Mouse (Mus musculus) liver, embryonic 15.5 days (tissue): ENCODE results near the gene Zc3h7b. TPM values are rescaled to one million over a fixed set of nuclear protein-coding genes. Genes with fewer than 3 reads are reported as not detected.
A peak's percentile ranks its signal among the peaks of the same experiment; 100 is the strongest.

ENCODE experiments used
- ATAC-seq: fragments of 200-750 bp; cut with Nextera tagmentation; 2 replicates; pipeline ENCODE4 v1.8.0; 2017; ENCODE audit warnings: moderate number of reproducible peaks, mild to moderate bottlenecking, moderate library complexity; ENCODE audit not compliant: insufficient read depth
- H3K27ac ChIP-seq: fragments of 300-500 bp; sonication (generic); replicated peaks from 2 replicates; pipeline ENCODE4 v1.5.1; 2015; ENCODE audit warnings: mild to moderate bottlenecking, inconsistent platforms
- H3K27me3 ChIP-seq: fragments of 300-500 bp; sonication (generic); 2 replicates; pipeline ENCODE4 v1.6.1; 2015; ENCODE audit warnings: mild to moderate bottlenecking, inconsistent platforms
- H3K36me3 ChIP-seq: fragments of 300-500 bp; sonication (generic); replicated peaks from 2 replicates; pipeline ENCODE4 v1.6.1; 2015; ENCODE audit warnings: moderate library complexity, mild to moderate bottlenecking, inconsistent platforms
- H3K4me1 ChIP-seq: fragments of 300-500 bp; sonication (generic); replicated peaks from 2 replicates; pipeline ENCODE4 v1.6.1; 2015; ENCODE audit warnings: inconsistent platforms
- H3K4me2 ChIP-seq: fragments of 300-500 bp; sonication (generic); 2 replicates; pipeline ENCODE4 v1.6.1; 2015; ENCODE audit warnings: moderate library complexity, mild to moderate bottlenecking, inconsistent platforms
- H3K4me3 ChIP-seq: fragments of 300-500 bp; sonication (generic); replicated peaks from 2 replicates; pipeline ENCODE4 v1.5.1; 2015; ENCODE audit warnings: mild to moderate bottlenecking, inconsistent platforms
- H3K9ac ChIP-seq: fragments of 300-500 bp; sonication (generic); 2 replicates; pipeline ENCODE4 v1.6.1; 2015; ENCODE audit warnings: moderate library complexity, mild to moderate bottlenecking, inconsistent platforms
- H3K9me3 ChIP-seq: fragments of 300-500 bp; sonication (generic); replicated peaks from 2 replicates; pipeline ENCODE4 v1.6.1; 2016; ENCODE audit warnings: inconsistent platforms
- WGBS: fragments of 180-500 bp; shearing (Covaris S2); methylation state at CpG from one replicate; pipeline ENCODE4 v1.1.7; 2015; ENCODE audit warnings: mixed read lengths; ENCODE audit not compliant: insufficient replicate concordance; 5-methylcytosine and 5-hydroxymethylcytosine counted together
- polyA plus RNA-seq: library from polyadenylated mRNA; unstranded; fragments of >200 nt; fragmentation: Nextera tagmentation; extraction: Ambion mirVana; gene quantifications from 2 replicates; pipeline ENCODE4 v1.2.1, GENCODE M21; 2015

Zc3h7b gene
- polyA plus RNA-seq, 1 experiment from 2014 or later: 5.0 TPM

GRCm38 (mm10) chr15:81834171-81834841 lies 89.4 kb downstream of the Zc3h7b start:
- Histone ChIP-seq H3K4me2 (no peak overlapping the region), H3K36me3 (no peaks in the 10 kb centered on the region), H3K4me1 (peaks cover 37% of the 10 kb centered on the region), H3K27ac (no peak overlapping the region), H3K27me3 (peaks cover 35% of the 10 kb centered on the region), H3K9ac (no peak overlapping the region), H3K9me3 (no peaks in the 10 kb centered on the region), H3K4me3 (no peak overlapping the region)
- no peak for ATAC-seq
- 61% methylated on average over 3 of the region's 3 CpGs for WGBS

GRCm38 (mm10) chr15:81835007-81835880 lies 90.4 kb downstream of the Zc3h7b start:
- no peak for ATAC-seq
- Histone ChIP-seq H3K27me3 (peaks cover 35% of the 10 kb centered on the region), H3K9ac (no peak overlapping the region), H3K27ac (no peak overlapping the region), H3K4me2 (peak overlapping the region; percentile 52; the same call in 1 of the 2 replicates), H3K4me3 (no peak overlapping the region), H3K4me1 (peaks cover 45% of the 10 kb centered on the region), H3K9me3 (no peaks in the 10 kb centered on the region), H3K36me3 (no peaks in the 10 kb centered on the region)
- WGBS: 60% methylated on average over 10 of the region's 10 CpGs

GRCm38 (mm10) chr15:81836124-81836821 lies 91.4 kb downstream of the Zc3h7b start:
- Histone ChIP-seq H3K9me3 (no peaks in the 10 kb centered on the region), H3K4me3 (peak overlapping the region; percentile 41), H3K27ac (no peak overlapping the region), H3K9ac (no peak overlapping the region), H3K27me3 (peaks cover 35% of the 10 kb centered on the region), H3K4me1 (peaks cover 39% of the 10 kb centered on the region), H3K4me2 (peak overlapping the region; percentile 52), H3K36me3 (no peaks in the 10 kb centered on the region)
- 4% methylated on average over 33 of the region's 33 CpGs for WGBS
- ATAC-seq: peak; percentile 22; the same call in 1 of the 2 replicates

- no peaks in the 10 kb centered on the region for H3K9me3 ChIP-seq
- H3K4me2 ChIP-seq: peak overlapping the region; percentile 52; the same call in 1 of the 2 replicates
- WGBS: 48% methylated on average over 7 of the region's 7 CpGs
- H3K4me3 ChIP-seq: no peak overlapping the region
- no peak overlapping the region for H3K9ac ChIP-seq
- H3K4me1 ChIP-seq: peaks cover 35% of the 10 kb centered on the region
- peaks cover 35% of the 10 kb centered on the region for H3K27me3 ChIP-seq
- no peaks in the 10 kb centered on the region for H3K36me3 ChIP-seq
- ATAC-seq: no peak
- no peak overlapping the region for H3K27ac ChIP-seq
Measured at GRCm38 (mm10) chr15:81836966-81837920, 92.4 kb downstream of the Zc3h7b start.

GRCm38 (mm10) chr15:81838554-81839235 lies 93.8 kb downstream of the Zc3h7b start:
- Histone ChIP-seq H3K27ac (no peak overlapping the region), H3K27me3 (peaks cover 35% of the 10 kb centered on the region), H3K36me3 (no peaks in the 10 kb centered on the region), H3K4me3 (no peak overlapping the region), H3K4me1 (peaks cover 31% of the 10 kb centered on the region), H3K9ac (no peak overlapping the region), H3K4me2 (no peak overlapping the region), H3K9me3 (no peaks in the 10 kb centered on the region)
- 66% methylated on average over 14 of the region's 14 CpGs for WGBS
- no peak for ATAC-seq

- Histone ChIP-seq H3K27ac (peak overlapping the region; percentile 59), H3K9ac (no peak overlapping the region), H3K36me3 (no peaks in the 10 kb centered on the region), H3K9me3 (no peaks in the 10 kb centered on the region), H3K27me3 (peaks cover 28% of the 10 kb centered on the region), H3K4me2 (no peak overlapping the region), H3K4me3 (no peak overlapping the region), H3K4me1 (peaks cover 31% of the 10 kb centered on the region)
- WGBS: 56% methylated on average over 5 of the region's 5 CpGs
- ATAC-seq: peak; percentile 71
Measured at GRCm38 (mm10) chr15:81839634-81840033, 94.8 kb downstream of the Zc3h7b start.

GRCm38 (mm10) chr15:81840306-81840705 lies 95.4 kb downstream of the Zc3h7b start:
- Histone ChIP-seq H3K9me3 (no peaks in the 10 kb centered on the region), H3K4me3 (no peak overlapping the region), H3K36me3 (no peaks in the 10 kb centered on the region), H3K4me1 (peaks cover 31% of the 10 kb centered on the region), H3K27me3 (peaks cover 21% of the 10 kb centered on the region), H3K27ac (peak overlapping the region; percentile 59; the same call in 1 of the 2 replicates), H3K9ac (no peak overlapping the region), H3K4me2 (no peak overlapping the region)
- WGBS: 84% methylated on average over 7 of the region's 7 CpGs
- ATAC-seq: no peak

- no peak for ATAC-seq
Measured at GRCm38 (mm10) chr15:81842275-81842674, 97.4 kb downstream of the Zc3h7b start.

GRCm38 (mm10) chr15:81845033-81845625 lies 100.3 kb downstream of the Zc3h7b start:
- H3K9me3 ChIP-seq: no peaks in the 10 kb centered on the region
- H3K27me3 ChIP-seq: no peaks in the 10 kb centered on the region
- no peak for ATAC-seq
- no peak overlapping the region for H3K4me3 ChIP-seq
- H3K36me3 ChIP-seq: peaks cover 21% of the 10 kb centered on the region
- H3K27ac ChIP-seq: no peak overlapping the region
- WGBS: 72% methylated on average over 5 of the region's 5 CpGs
- no peak overlapping the region for H3K4me2 ChIP-seq
- H3K9ac ChIP-seq: no peak overlapping the region
- H3K4me1 ChIP-seq: peaks cover 14% of the 10 kb centered on the region

More at GRCm38 (mm10) chr15:81842275-81842674, 97.4 kb downstream of the Zc3h7b start:
- 0 out of 2 replicates have a peak, but pooled peaks cover under 1% of the 10 kb centered on the region for H3K36me3 ChIP-seq
- no peak overlapping the region for H3K27ac ChIP-seq
- no peaks in the 10 kb centered on the region for H3K9me3 ChIP-seq
- 66% methylated on average over 7 of the region's 7 CpGs for WGBS
- no peak overlapping the region for H3K4me2 ChIP-seq
- peaks cover 3% of the 10 kb centered on the region; the same call in 1 of the 2 replicates for H3K27me3 ChIP-seq
- no peak overlapping the region for H3K9ac ChIP-seq
- H3K4me1 ChIP-seq: peaks cover 24% of the 10 kb centered on the region
- H3K4me3 ChIP-seq: no peak overlapping the region
